Mouse (Mus musculus): ENCODE results near the gene Jam2.
A peak's percentile ranks its signal among the peaks of the same experiment; 100 is the strongest.

Gene Jam2

GRCm38 (mm10) chr16:84838576-84838975 is 64.7 kb downstream of the Jam2 start:
- DNase-seq (ENCODE audit: low spot score in 2 of 2), result no peak

- no peak for DNase-seq (ENCODE audit: low spot score in 2 of 2)
These were observed 79.6 kb downstream of the Jam2 start for GRCm38 (mm10) chr16:84853492-84853891.

GRCm38 (mm10) chr16:84864656-84865055 is 90.7 kb downstream of the Jam2 start:
- no peak for DNase-seq (ENCODE audit: low spot score in 2 of 2)

- no peak for DNase-seq (ENCODE audit: low spot score in 2 of 2)
These were observed 99.9 kb downstream of the Jam2 start for GRCm38 (mm10) chr16:84873805-84874204.

GRCm38 (mm10) chr16:84875012-84875717 is 101.2 kb downstream of the Jam2 start:
- DNase-seq (ENCODE audit: low spot score in 2 of 2), result peak; percentile 50 to 66

Data from frontal cortex, postnatal 36 days (tissue).